Mouse (Mus musculus) c-Kit-positive CD71-negative TER-119-negative erythroid progenitor cells, embryonic 14.5 days (primary cell): Measurements from ENCODE around the gene Anks3.

ENCODE experiments used
- DNase-seq: peaks from one replicate; pipeline ENCODE4 v3.0.0-alpha.2; 2013; ENCODE audit warnings: low read depth

Anks3 gene

GRCm38 (mm10) chr16:4927967-4928366, 36.0 kb downstream of the Anks3 start:
- no peak for DNase-seq

- no peak for DNase-seq
These were observed 40.0 kb downstream of the Anks3 start for GRCm38 (mm10) chr16:4923996-4924395.

GRCm38 (mm10) chr16:4922481-4922880, 41.5 kb downstream of the Anks3 start:
- DNase-seq, result no peak

GRCm38 (mm10) chr16:4920556-4920955, 43.4 kb downstream of the Anks3 start:
- DNase-seq, result no peak

GRCm38 (mm10) chr16:4916608-4917007, 47.4 kb downstream of the Anks3 start:
- no peak for DNase-seq

- DNase-seq, result no peak
These were observed 48.1 kb downstream of the Anks3 start for GRCm38 (mm10) chr16:4915931-4916330.

- peak; percentile 72 for DNase-seq
These were observed 49.9 kb downstream of the Anks3 start for GRCm38 (mm10) chr16:4913783-4914735.

- peak; percentile 62 for DNase-seq
These were observed 50.9 kb downstream of the Anks3 start for GRCm38 (mm10) chr16:4912907-4913782.

GRCm38 (mm10) chr16:4912074-4912648, 51.8 kb downstream of the Anks3 start:
- DNase-seq, result no peak

GRCm38 (mm10) chr16:4910758-4911157, 53.2 kb downstream of the Anks3 start:
- DNase-seq, result no peak

- no peak for DNase-seq
These were observed 54.3 kb downstream of the Anks3 start for GRCm38 (mm10) chr16:4909745-4910144.

- DNase-seq, result no peak
These were observed 56.0 kb downstream of the Anks3 start for GRCm38 (mm10) chr16:4907972-4908371.

- DNase-seq, result no peak
These were observed 56.6 kb downstream of the Anks3 start for GRCm38 (mm10) chr16:4907386-4907785.

- no peak for DNase-seq
These were observed 57.4 kb downstream of the Anks3 start for GRCm38 (mm10) chr16:4906559-4906958.

- DNase-seq, result no peak
These were observed 58.4 kb downstream of the Anks3 start for GRCm38 (mm10) chr16:4905591-4905990.

- no peak for DNase-seq
These were observed 59.1 kb downstream of the Anks3 start for GRCm38 (mm10) chr16:4904878-4905277.

- no peak for DNase-seq
These were observed 60.4 kb downstream of the Anks3 start for GRCm38 (mm10) chr16:4903491-4904102.

- DNase-seq, result no peak
These were observed 61.6 kb downstream of the Anks3 start for GRCm38 (mm10) chr16:4902390-4902789.

GRCm38 (mm10) chr16:4901167-4901566, 62.8 kb downstream of the Anks3 start:
- DNase-seq, result no peak

GRCm38 (mm10) chr16:4899711-4900110, 64.3 kb downstream of the Anks3 start:
- no peak for DNase-seq

- DNase-seq, result no peak
These were observed 65.1 kb downstream of the Anks3 start for GRCm38 (mm10) chr16:4898881-4899280.

GRCm38 (mm10) chr16:4897146-4897730, 66.8 kb downstream of the Anks3 start:
- DNase-seq, result no peak
